Mouse (Mus musculus) midbrain, embryonic 15.5 days (tissue): ENCODE data around the gene Zfpl1. TPM values are rescaled to one million over a fixed set of nuclear protein-coding genes. Genes with fewer than 3 reads are reported as not detected.
"Not testable (repeated sequence)": the region's sequence is repeated elsewhere in the genome, so short reads cannot be mapped to it uniquely, and the experiment has no call there.

Source experiments
- ATAC-seq: fragments of 200-750 bp; cut with Nextera tagmentation; replicated peaks from 2 replicates; pipeline ENCODE4 v1.8.0; 2017; ENCODE audit warnings: moderate TSS enrichment
- H3K27ac ChIP-seq: fragments of 300-500 bp; sonication (generic); 2 replicates; pipeline ENCODE4 v1.5.1; 2015; ENCODE audit warnings: mild to moderate bottlenecking, inconsistent platforms
- H3K27me3 ChIP-seq: fragments of 300-500 bp; sonication (generic); replicated peaks from 2 replicates; pipeline ENCODE4 v1.6.1; 2015; ENCODE audit warnings: inconsistent platforms
- H3K36me3 ChIP-seq: fragments of 300-500 bp; sonication (generic); replicated peaks from 2 replicates; pipeline ENCODE4 v1.6.1; 2015; ENCODE audit warnings: inconsistent platforms
- H3K4me1 ChIP-seq: fragments of 300-500 bp; sonication (generic); 2 replicates; pipeline ENCODE4 v1.6.1; 2015; ENCODE audit warnings: inconsistent platforms
- H3K4me2 ChIP-seq: fragments of 300-500 bp; sonication (generic); 2 replicates; pipeline ENCODE4 v1.6.1; 2015; ENCODE audit warnings: inconsistent platforms, mild to moderate bottlenecking, moderate library complexity
- H3K4me3 ChIP-seq: fragments of 300-500 bp; sonication (generic); 2 replicates; pipeline ENCODE4 v1.5.1; 2015; ENCODE audit warnings: mild to moderate bottlenecking, inconsistent platforms
- H3K9ac ChIP-seq: fragments of 300-500 bp; sonication (generic); 2 replicates; pipeline ENCODE4 v1.6.1; 2015; ENCODE audit warnings: mild to moderate bottlenecking, inconsistent platforms
- H3K9me3 ChIP-seq: fragments of 300-500 bp; sonication (generic); 2 replicates; pipeline ENCODE4 v1.6.1; 2016; ENCODE audit warnings: inconsistent platforms
- WGBS: fragments of 180-500 bp; shearing (Covaris S2); methylation state at CpG from one replicate; pipeline ENCODE4 v1.1.7; 2015; ENCODE audit warnings: mixed read lengths; 5-methylcytosine and 5-hydroxymethylcytosine counted together
- polyA plus RNA-seq: library from polyadenylated mRNA; unstranded; fragments of >200 nt; fragmentation: Nextera tagmentation; extraction: Ambion mirVana; gene quantifications from 2 replicates; pipeline ENCODE4 v1.2.1, GENCODE M21; 2015

Zfpl1 gene
- polyA plus RNA-seq, 1 experiment from 2014 or later: 86.8 TPM

DNA sequence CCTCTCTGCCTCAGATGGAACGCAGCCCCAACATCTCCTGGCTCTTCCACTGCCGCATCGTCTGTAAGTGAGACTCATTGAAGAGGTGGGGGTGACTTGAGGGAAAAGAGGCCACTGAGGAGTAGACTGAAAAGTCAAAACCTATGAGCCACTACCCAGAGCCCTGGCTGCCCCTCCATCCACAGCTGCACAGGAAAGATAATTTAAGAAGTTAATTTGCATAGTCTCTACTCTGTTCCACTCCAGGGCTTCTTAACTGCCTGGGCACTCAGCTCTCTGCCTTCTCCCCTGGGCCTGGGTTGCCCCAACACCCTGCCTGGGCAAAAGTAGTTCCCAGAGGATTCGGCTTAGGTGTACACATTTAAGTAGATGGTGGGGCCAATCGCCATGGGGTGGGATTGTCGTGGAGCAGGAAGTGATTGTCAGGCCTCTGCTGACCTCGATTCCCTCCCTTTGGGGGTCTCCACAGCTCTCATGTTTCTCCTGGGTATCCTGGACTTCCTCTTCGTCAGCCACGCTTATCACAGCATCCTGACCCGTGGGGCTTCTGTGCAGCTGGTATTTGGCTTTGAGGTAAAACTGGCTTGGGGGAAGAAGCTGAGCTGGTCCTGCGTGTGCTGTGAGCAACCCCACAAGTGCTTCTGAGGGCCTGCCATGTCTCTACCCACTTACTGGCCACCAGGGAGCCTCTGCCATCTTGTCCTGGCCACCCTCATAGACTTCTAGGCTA is 35.9 kb downstream of the Zfpl1 start:
- 93% methylated on average over 11 of the region's 11 CpGs for WGBS
- Histone ChIP-seq H3K9me3 (no peaks in the 10 kb centered on the region), H3K9ac (no peak overlapping the region), H3K4me2 (no peak overlapping the region), H3K27me3 (no peaks in the 10 kb centered on the region), H3K4me3 (no peak overlapping the region), H3K4me1 (peaks cover 31% of the 10 kb centered on the region), H3K27ac (no peak overlapping the region), H3K36me3 (peaks cover 56% of the 10 kb centered on the region)
- ATAC-seq: no peak

GRCm38 (mm10) chr19:6047899-6048166 is 36.9 kb downstream of the Zfpl1 start:
- no peak for ATAC-seq
- Histone ChIP-seq H3K4me2 (peak overlapping the region; percentile 84), H3K9ac (peak overlapping the region; percentile 79), H3K4me3 (peak overlapping the region; percentile 94), H3K36me3 (peaks cover 46% of the 10 kb centered on the region), H3K9me3 (no peaks in the 10 kb centered on the region), H3K4me1 (peaks cover 31% of the 10 kb centered on the region), H3K27ac (no peak overlapping the region), H3K27me3 (no peaks in the 10 kb centered on the region)
- 89% methylated on average over 8 of the region's 8 CpGs for WGBS

- Histone ChIP-seq H3K4me2 (peak overlapping the region; percentile 84), H3K27ac (peak overlapping the region; percentile 99), H3K4me1 (peaks cover 31% of the 10 kb centered on the region), H3K36me3 (peaks cover 41% of the 10 kb centered on the region), H3K9ac (peak overlapping the region; percentile 79), H3K9me3 (no peaks in the 10 kb centered on the region), H3K27me3 (no peaks in the 10 kb centered on the region), H3K4me3 (peak overlapping the region; percentile 94)
- ATAC-seq: peak; percentile 12; the same call in 1 of the 2 replicates
- 2% methylated on average over 37 of the region's 44 CpGs for WGBS
Measured at GRCm38 (mm10) chr19:6047154-6047898, 37.4 kb downstream of the Zfpl1 start.

DNA sequence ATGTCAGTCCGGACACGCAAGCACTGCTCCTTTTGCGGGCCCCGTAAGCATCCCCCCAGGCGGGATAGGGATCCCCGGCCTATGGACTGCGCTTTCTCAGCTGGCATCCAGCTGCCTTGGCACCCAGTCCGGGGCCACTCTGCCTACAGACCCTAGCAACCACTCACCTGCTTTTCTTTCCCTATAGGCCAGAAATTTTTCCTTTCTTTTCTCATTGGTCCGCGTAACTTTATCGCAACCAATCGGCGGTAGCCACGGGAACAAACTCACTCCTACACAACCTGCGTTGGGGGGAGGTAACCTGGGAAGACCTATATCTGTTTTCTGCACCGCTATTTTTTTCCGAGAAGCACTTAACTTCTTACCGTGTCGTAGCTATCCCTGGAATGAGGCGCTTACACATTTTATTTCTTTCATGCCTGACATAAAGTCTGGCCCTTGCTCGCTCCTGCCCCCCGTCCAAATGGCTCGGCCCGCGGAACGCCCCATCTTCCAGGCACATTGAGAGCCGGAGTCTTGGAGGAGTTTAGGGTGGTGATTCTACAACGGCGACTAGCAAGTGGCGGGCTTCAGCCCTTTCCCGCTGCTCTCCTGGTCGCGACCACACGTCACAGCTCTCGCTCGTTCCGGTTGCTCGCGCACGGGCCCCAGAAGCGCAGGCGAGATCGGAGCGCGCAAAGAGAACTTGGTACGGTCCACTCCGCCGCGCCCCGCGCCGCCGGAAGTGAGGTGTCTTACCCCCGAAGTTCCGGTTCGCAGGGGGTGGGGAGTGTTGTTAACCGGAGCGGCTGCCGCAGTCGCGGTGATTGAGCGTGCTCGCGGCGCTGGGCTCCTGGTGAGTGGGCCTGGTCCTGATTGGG is 38.2 kb downstream of the Zfpl1 start, which contains the start of gene Syvn1:
Gene Syvn1, plus strand, starts transcription at position 283 of the 860 bp plus-strand sequence.
- Histone ChIP-seq H3K27me3 (no peaks in the 10 kb centered on the region), H3K9me3 (no peaks in the 10 kb centered on the region), H3K4me3 (peak within 1 kb of the TSS; percentile 94), H3K4me1 (peaks cover 31% of the 10 kb centered on the region), H3K27ac (peak within 1 kb of the TSS; percentile 99), H3K36me3 (peaks cover 33% of the 10 kb centered on the region), H3K9ac (peak within 1 kb of the TSS; percentile 79), H3K4me2 (peak within 1 kb of the TSS; percentile 84)
- under 1% methylated on average over 65 of the region's 65 CpGs for WGBS
- ATAC-seq: peak; percentile 94

DNA sequence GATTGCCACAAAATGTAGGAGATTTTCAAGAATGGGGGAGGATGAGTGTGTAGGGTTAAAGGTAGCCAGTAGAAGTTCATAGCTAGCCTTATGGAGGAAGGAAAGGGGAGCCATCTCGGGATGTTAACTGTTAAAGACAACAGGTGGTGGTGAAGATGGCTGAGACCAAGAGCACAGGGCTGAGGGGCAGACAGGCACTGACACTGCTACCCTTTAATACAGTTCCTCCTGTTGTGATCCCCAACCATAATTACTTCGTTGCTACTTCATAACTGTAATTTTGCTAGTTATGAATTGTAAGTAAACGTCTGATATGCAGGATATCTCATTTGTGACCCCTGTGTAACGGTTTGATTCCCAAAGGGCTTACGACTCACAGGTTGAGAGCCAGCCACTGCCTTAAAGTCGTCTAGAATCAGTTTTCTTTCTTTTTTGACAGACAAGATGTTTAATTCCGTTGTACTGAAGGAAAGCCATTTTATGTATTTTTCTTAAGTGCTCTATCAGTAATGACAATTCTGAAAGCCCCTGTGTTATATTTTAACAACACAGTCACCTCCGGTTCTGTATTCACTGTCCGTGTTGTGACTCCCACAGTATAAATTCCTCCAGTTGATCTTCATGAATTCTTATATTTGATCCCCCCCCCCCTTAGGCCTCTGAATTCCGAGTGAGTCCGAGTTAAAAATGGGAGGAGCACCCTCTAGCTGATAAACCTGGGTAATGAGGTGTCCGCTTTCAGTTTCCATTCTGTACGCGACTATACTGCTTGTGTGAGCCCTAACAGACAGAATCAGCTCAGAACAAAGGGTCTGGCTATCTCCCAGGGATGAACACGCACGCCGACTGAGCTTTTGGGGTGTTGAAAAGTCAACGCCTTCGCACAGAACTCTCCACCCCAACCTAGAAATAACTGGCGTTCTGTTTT is 39.1 kb downstream of the Zfpl1 start:
- 20% methylated on average over 20 of the region's 20 CpGs for WGBS
- ATAC-seq: peak; percentile 62
- peaks cover 24% of the 10 kb centered on the region for H3K36me3 ChIP-seq
- peak overlapping the region; percentile 94 for H3K4me3 ChIP-seq
- no peaks in the 10 kb centered on the region for H3K9me3 ChIP-seq
- peaks cover 31% of the 10 kb centered on the region for H3K4me1 ChIP-seq
- H3K27ac ChIP-seq: peak overlapping the region; percentile 99
- peak overlapping the region; percentile 84 for H3K4me2 ChIP-seq
- H3K9ac ChIP-seq: peak overlapping the region; percentile 76
- H3K27me3 ChIP-seq: no peaks in the 10 kb centered on the region

DNA sequence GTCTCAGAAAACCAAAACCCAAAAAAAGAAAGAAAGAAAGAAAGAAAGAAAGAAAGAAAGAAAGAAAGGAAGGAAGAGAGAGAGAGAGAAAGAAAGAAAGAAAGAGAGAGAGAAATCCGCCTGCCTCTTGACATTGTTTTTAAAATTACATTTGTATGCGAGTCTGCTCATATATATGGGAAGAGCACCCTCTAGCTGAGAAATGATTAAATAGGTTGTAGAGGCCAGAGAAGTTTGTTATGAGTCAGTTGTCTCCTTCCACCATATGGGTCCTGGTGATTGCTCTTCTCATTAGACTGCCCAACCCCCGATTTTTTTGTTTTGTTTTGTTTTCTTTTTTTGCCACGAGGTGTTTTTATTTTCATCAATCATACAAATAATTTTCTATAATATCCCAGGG is 40.7 kb downstream of the Zfpl1 start:
- not testable (repeated sequence) for H3K36me3 ChIP-seq, H3K27ac ChIP-seq, H3K27me3 ChIP-seq, ATAC-seq, H3K9ac ChIP-seq, H3K9me3 ChIP-seq, H3K4me3 ChIP-seq, H3K4me2 ChIP-seq
- WGBS: 59% methylated on average over 4 of the region's 4 CpGs
- peaks cover 29% of the 10 kb centered on the region for H3K4me1 ChIP-seq

DNA sequence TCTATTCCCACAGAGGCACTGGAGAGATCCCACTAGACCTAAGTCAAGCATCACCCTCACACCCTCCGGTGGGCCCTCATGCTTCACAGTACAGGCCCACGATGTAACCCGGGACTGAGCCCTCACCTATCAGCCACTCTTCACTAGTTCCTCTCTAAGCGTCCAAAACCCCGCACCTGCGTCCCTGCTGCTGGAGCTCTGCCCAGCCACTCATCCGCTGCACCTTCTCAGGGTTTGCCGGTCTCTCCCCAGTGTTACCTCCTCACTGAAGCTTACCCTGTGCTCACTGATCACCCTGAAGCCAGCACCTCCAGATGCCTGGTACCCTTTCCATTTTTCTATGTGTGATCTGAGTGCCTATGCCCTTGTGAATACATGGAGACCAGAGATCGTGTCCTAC is 42.5 kb downstream of the Zfpl1 start:
- Histone ChIP-seq H3K4me2 (no peak overlapping the region), H3K9ac (no peak overlapping the region), H3K27ac (no peak overlapping the region)

DNA sequence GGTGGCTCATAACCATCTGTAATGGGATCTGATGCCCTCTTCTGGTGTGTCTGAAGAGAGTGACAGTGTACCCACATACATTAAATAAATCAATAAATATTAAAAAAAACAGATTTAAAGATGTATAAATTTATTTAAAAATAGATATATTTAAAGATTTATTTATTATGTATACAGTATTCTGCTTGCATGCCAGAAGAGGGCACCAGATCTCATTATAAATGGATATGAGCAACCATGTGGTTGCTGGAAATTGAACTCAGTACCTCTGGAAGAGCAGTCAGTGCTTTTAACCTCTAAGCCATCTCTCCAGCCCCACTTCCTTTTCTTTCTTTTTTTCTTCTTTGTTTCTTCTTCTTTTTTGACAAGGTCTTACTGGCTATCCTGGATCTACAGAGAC is 44.8 kb downstream of the Zfpl1 start:
- no peak overlapping the region for H3K27ac ChIP-seq
- H3K9ac ChIP-seq: no peak overlapping the region
- no peaks in the 10 kb centered on the region for H3K27me3 ChIP-seq
- no peak overlapping the region for H3K4me2 ChIP-seq
- no peaks in the 10 kb centered on the region for H3K36me3 ChIP-seq
- H3K4me3 ChIP-seq: no peak overlapping the region
- no peaks in the 10 kb centered on the region for H3K9me3 ChIP-seq
- H3K4me1 ChIP-seq: peaks cover 4% of the 10 kb centered on the region
- no peak for ATAC-seq

More for the DNA sequence above, 42.5 kb downstream of the Zfpl1 start:
- no peak for ATAC-seq
- H3K4me1 ChIP-seq: peaks cover 12% of the 10 kb centered on the region
- H3K27me3 ChIP-seq: no peaks in the 10 kb centered on the region
- H3K9me3 ChIP-seq: no peaks in the 10 kb centered on the region
- no peaks in the 10 kb centered on the region for H3K36me3 ChIP-seq
- WGBS: 76% methylated on average over 9 of the region's 9 CpGs
- H3K4me3 ChIP-seq: no peak overlapping the region

DNA sequence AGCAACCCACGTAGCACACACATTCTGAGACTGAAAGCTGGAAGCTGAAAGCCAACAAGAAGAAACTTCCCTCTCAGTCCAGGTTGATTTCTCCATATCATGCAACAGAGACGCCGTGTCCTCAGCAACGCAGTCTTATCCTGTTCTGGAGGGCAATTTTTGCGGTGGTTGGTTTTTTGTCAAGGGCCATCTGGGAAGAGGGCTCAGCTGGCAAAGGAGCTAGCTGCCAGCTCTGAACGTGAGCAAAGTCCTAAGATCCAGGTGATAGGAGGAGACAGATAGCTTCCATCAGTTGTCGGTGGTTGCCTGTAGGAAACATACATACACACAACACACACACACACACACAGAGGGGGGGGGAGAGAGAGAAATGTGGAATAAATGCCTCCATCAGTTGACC is 46.4 kb downstream of the Zfpl1 start:
- Histone ChIP-seq H3K27ac (no peak overlapping the region), H3K9ac (no peak overlapping the region), H3K36me3 (no peaks in the 10 kb centered on the region), H3K4me1 (no peaks in the 10 kb centered on the region), H3K4me2 (no peak overlapping the region), H3K4me3 (no peak overlapping the region), H3K9me3 (no peaks in the 10 kb centered on the region), H3K27me3 (no peaks in the 10 kb centered on the region)
- no peak for ATAC-seq
- WGBS: 79% methylated on average over 7 of the region's 7 CpGs

DNA sequence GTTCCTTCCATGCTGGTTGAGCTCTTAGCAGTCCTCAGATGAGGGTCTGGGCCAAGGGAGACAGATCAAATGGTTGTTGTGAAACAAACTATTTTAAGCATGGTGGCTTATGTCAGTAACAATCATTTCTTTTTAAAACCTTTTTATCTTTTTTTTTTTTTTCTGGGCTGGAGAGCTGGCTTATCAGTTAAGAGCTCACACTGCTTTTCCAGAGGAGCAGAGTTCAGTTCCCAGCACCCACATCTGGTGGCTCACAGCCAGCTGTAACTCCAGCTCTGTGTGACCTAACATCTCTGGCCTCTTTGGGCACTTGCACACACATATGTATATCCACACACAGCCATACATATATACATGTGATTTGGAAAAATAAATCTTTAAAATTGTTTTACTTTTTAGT is 47.1 kb downstream of the Zfpl1 start:
- no peak for ATAC-seq
- no peak overlapping the region for H3K4me3 ChIP-seq

GRCm38 (mm10) chr19:6035966-6036585 is 48.7 kb downstream of the Zfpl1 start:
- Histone ChIP-seq H3K27me3 (no peaks in the 10 kb centered on the region), H3K4me2 (no peak overlapping the region), H3K36me3 (no peaks in the 10 kb centered on the region), H3K4me3 (no peak overlapping the region), H3K4me1 (no peaks in the 10 kb centered on the region), H3K27ac (no peak overlapping the region), H3K9me3 (no peaks in the 10 kb centered on the region), H3K9ac (no peak overlapping the region)
- ATAC-seq: no peak
- 82% methylated on average over 9 of the region's 9 CpGs for WGBS

More for the DNA sequence above, 47.1 kb downstream of the Zfpl1 start:
- Histone ChIP-seq H3K4me2 (no peak overlapping the region), H3K27ac (no peak overlapping the region), H3K36me3 (no peaks in the 10 kb centered on the region), H3K4me1 (no peaks in the 10 kb centered on the region), H3K27me3 (no peaks in the 10 kb centered on the region), H3K9ac (no peak overlapping the region), H3K9me3 (no peaks in the 10 kb centered on the region)
